Mouse (Mus musculus): ENCODE measurements around the gene Cwc22.

- no peak for TF ChIP-seq POLR2A (IDR thresholded peaks at IDR 0.05; ENCODE audit: borderline replicate concordance, low read depth, low read length)
- no peak for TF ChIP-seq CTCF (IDR thresholded peaks at IDR 0.05; ENCODE audit: low read depth, low read length)
Measured at GRCm38 (mm10) chr2:77885491-77886130, 60.6 kb downstream of the Cwc22 start.

All from bone marrow macrophage, adult 2 months (primary cell).